Mouse (Mus musculus) liver, embryonic 12.5 days (tissue): ENCODE measurements around the gene Cpsf6. TPM values are rescaled to one million over a fixed set of nuclear protein-coding genes. Genes with fewer than 3 reads are reported as not detected.

Source experiments
- ATAC-seq: fragments of 200-750 bp; cut with Nextera tagmentation; 2 replicates; pipeline ENCODE4 v1.8.0; 2017; ENCODE audit warnings: moderate number of reproducible peaks, mild to moderate bottlenecking, moderate library complexity
- H3K27ac ChIP-seq: fragments of 300-500 bp; sonication (generic); 2 replicates; pipeline ENCODE4 v1.5.1; 2016; ENCODE audit warnings: mild to moderate bottlenecking
- H3K27me3 ChIP-seq: fragments of 300-500 bp; sonication (generic); replicated peaks from 2 replicates; pipeline ENCODE4 v1.6.1; 2016; ENCODE audit warnings: mild to moderate bottlenecking, moderate library complexity
- H3K36me3 ChIP-seq: fragments of 300-500 bp; sonication (generic); 2 replicates; pipeline ENCODE4 v1.6.1; 2016; ENCODE audit warnings: mild to moderate bottlenecking, moderate library complexity
- H3K4me1 ChIP-seq: fragments of 300-500 bp; sonication (generic); 2 replicates; pipeline ENCODE4 v1.6.1; 2016
- H3K4me2 ChIP-seq: fragments of 300-500 bp; sonication (generic); 2 replicates; pipeline ENCODE4 v1.6.1; 2016; ENCODE audit warnings: mild to moderate bottlenecking, moderate library complexity
- H3K4me3 ChIP-seq: fragments of 300-500 bp; sonication (generic); 2 replicates; pipeline ENCODE4 v1.5.1; 2016; ENCODE audit warnings: mild to moderate bottlenecking, moderate library complexity
- H3K9ac ChIP-seq: fragments of 300-500 bp; sonication (generic); 2 replicates; pipeline ENCODE4 v1.6.1; 2016; ENCODE audit warnings: mild to moderate bottlenecking, moderate library complexity
- H3K9me3 ChIP-seq: fragments of 300-500 bp; sonication (generic); replicated peaks from 2 replicates; pipeline ENCODE4 v1.6.1; 2016; ENCODE audit warnings: mild to moderate bottlenecking, moderate library complexity
- WGBS: fragments of 180-500 bp; shearing (Covaris S2); methylation state at CpG from one replicate; pipeline ENCODE4 v1.1.7; 2016; ENCODE audit not compliant: insufficient replicate concordance; 5-methylcytosine and 5-hydroxymethylcytosine counted together
- polyA plus RNA-seq: library from polyadenylated mRNA; unstranded; fragments of >200 nt; fragmentation: Nextera tagmentation; extraction: Ambion mirVana; gene quantifications from 2 replicates; pipeline ENCODE4 v1.2.1, GENCODE M21; 2016

Gene Cpsf6
- polyA plus RNA-seq, 1 experiment from 2014 or later, result 92.5 TPM

DNA sequence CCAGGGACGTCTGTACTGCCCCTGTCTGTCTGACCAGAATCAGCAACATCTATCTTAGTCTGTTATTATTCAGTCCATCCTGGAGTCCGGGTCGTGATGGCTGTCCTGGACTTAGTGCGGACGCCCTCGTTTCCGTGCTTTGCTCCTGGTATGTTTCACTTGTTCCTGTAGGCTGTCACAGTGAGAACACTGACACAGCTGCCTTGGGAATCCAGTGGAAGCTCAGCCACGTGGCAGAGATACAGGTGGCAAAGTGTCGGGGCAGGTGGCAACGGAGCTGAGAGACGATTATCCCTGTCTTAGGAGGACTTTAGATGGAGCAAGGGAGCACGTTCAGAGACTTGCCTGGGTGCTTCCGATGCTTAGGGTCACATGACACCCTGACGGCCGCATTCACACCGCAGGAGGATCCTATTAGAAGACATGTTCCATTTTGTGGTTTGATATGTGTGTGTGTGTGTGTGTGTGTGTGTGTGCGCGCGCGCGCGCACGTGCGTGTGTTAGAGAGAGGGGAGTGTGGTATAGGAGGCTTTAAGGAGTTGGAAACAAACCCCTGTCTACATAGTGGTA lies 38.9 kb upstream of the Cpsf6 start:
- H3K4me2 ChIP-seq, result peak overlapping the region; percentile 75
- peak overlapping the region; percentile 30 for H3K27ac ChIP-seq
- ATAC-seq, result peak; percentile 50
- H3K27me3 ChIP-seq, result no peaks in the 10 kb centered on the region
- H3K36me3 ChIP-seq, result no peaks in the 10 kb centered on the region
- peaks cover 30% of the 10 kb centered on the region for H3K4me1 ChIP-seq
- H3K9ac ChIP-seq, result peak overlapping the region; percentile 44
- 16% methylated on average over 24 of the region's 24 CpGs for WGBS
- no peaks in the 10 kb centered on the region for H3K9me3 ChIP-seq
- peak overlapping the region; percentile 55 for H3K4me3 ChIP-seq

GRCm38 (mm10) chr10:117417772-117418667 lies 38.2 kb upstream of the Cpsf6 start:
- H3K9me3 ChIP-seq, result no peaks in the 10 kb centered on the region
- WGBS, result 7% methylated on average over 18 of the region's 18 CpGs
- peak; percentile 83 for ATAC-seq
- H3K36me3 ChIP-seq, result no peaks in the 10 kb centered on the region
- H3K4me3 ChIP-seq, result peak overlapping the region; percentile 55
- peak overlapping the region; percentile 74 for H3K27ac ChIP-seq
- peak overlapping the region; percentile 75 for H3K4me2 ChIP-seq
- H3K9ac ChIP-seq, result peak overlapping the region; percentile 44
- no peaks in the 10 kb centered on the region for H3K27me3 ChIP-seq
- H3K4me1 ChIP-seq, result peaks cover 27% of the 10 kb centered on the region

GRCm38 (mm10) chr10:117417470-117417767 lies 37.6 kb upstream of the Cpsf6 start:
- 8% methylated on average over 9 of the region's 9 CpGs for WGBS
- Histone ChIP-seq H3K36me3 (no peaks in the 10 kb centered on the region), H3K4me2 (peak overlapping the region; percentile 75), H3K27ac (peak overlapping the region; percentile 74), H3K27me3 (no peaks in the 10 kb centered on the region), H3K9me3 (no peaks in the 10 kb centered on the region), H3K4me3 (peak overlapping the region; percentile 55), H3K9ac (peak overlapping the region; percentile 23), H3K4me1 (peaks cover 30% of the 10 kb centered on the region)
- peak; percentile 75 for ATAC-seq

DNA sequence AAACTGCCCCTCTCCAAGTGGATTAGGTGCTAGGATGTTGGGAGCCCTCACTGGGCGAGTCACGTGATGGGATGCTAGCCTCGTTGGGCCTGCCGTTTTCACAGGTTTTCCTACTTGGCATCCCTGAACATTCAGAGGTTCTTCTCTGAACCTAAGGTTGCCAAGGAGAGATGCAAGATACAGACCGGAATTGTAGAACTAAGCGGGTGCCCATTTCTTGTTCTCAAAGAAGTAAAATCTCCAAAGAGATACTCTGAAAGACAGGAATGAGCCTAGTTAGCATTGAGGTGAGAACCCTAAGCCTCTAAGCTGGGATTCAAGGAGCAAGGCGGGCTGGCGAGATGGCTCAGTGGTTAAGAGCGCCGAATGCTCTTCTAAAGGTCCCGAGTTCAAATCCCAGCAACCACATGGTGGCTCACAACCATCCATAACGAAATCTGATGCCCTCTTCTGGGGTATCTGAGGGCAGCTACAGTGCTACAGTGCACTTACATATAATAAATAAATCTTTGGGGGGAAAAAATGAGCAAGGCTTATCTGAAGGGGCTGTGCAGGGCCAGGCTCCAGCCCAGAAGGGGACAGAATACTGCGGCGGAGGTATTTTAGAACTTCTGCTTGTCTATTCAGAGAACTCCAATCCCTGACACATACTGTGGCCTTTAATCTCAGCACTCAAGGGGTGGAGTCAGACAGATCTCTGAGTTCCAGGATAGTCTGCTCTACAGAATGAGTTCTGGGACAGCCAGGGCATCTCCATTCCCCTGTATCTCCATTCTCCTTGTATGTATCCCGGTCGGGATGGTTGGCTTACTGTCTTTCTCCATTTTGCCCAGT lies 37.0 kb upstream of the Cpsf6 start:
- Histone ChIP-seq H3K36me3 (no peaks in the 10 kb centered on the region), H3K27ac (peak overlapping the region; percentile 74), H3K4me3 (peak overlapping the region; percentile 55), H3K9me3 (no peaks in the 10 kb centered on the region), H3K4me1 (peaks cover 36% of the 10 kb centered on the region), H3K27me3 (no peaks in the 10 kb centered on the region), H3K9ac (peak overlapping the region; percentile 23; the same call in 1 of the 2 replicates), H3K4me2 (peak overlapping the region; percentile 75)
- whole genome bisulfite sequencing, result 58% methylated on average over 16 of the region's 16 CpGs
- peak; percentile 9; the same call in 1 of the 2 replicates for ATAC-seq

- WGBS, result 78% methylated on average over 9 of the region's 9 CpGs
- H3K36me3 ChIP-seq, result no peaks in the 10 kb centered on the region
- no peak overlapping the region for H3K4me3 ChIP-seq
- peaks cover 44% of the 10 kb centered on the region for H3K4me1 ChIP-seq
- no peaks in the 10 kb centered on the region for H3K27me3 ChIP-seq
- ATAC-seq, result no peak
- no peak overlapping the region for H3K9ac ChIP-seq
- H3K4me2 ChIP-seq, result no peak overlapping the region
- no peak overlapping the region for H3K27ac ChIP-seq
- H3K9me3 ChIP-seq, result no peaks in the 10 kb centered on the region
Measured at GRCm38 (mm10) chr10:117416095-117416494, 36.3 kb upstream of the Cpsf6 start.

GRCm38 (mm10) chr10:117415364-117416057 lies 35.7 kb upstream of the Cpsf6 start:
- Histone ChIP-seq H3K9me3 (no peaks in the 10 kb centered on the region), H3K27ac (no peak overlapping the region), H3K9ac (no peak overlapping the region), H3K27me3 (no peaks in the 10 kb centered on the region), H3K4me2 (no peak overlapping the region), H3K36me3 (no peaks in the 10 kb centered on the region), H3K4me1 (peaks cover 44% of the 10 kb centered on the region), H3K4me3 (no peak overlapping the region)
- WGBS, result 82% methylated on average over 6 of the region's 6 CpGs
- ATAC-seq, result no peak

GRCm38 (mm10) chr10:117414726-117415125 lies 34.9 kb upstream of the Cpsf6 start:
- H3K9me3 ChIP-seq, result no peaks in the 10 kb centered on the region
- H3K27ac ChIP-seq, result no peak overlapping the region
- peaks cover 48% of the 10 kb centered on the region for H3K4me1 ChIP-seq
- ATAC-seq, result no peak
- WGBS, result 31% methylated on average over 1 of the region's 1 CpGs
- no peak overlapping the region for H3K4me3 ChIP-seq
- no peaks in the 10 kb centered on the region for H3K27me3 ChIP-seq
- no peaks in the 10 kb centered on the region for H3K36me3 ChIP-seq
- no peak overlapping the region for H3K4me2 ChIP-seq
- H3K9ac ChIP-seq, result no peak overlapping the region

DNA sequence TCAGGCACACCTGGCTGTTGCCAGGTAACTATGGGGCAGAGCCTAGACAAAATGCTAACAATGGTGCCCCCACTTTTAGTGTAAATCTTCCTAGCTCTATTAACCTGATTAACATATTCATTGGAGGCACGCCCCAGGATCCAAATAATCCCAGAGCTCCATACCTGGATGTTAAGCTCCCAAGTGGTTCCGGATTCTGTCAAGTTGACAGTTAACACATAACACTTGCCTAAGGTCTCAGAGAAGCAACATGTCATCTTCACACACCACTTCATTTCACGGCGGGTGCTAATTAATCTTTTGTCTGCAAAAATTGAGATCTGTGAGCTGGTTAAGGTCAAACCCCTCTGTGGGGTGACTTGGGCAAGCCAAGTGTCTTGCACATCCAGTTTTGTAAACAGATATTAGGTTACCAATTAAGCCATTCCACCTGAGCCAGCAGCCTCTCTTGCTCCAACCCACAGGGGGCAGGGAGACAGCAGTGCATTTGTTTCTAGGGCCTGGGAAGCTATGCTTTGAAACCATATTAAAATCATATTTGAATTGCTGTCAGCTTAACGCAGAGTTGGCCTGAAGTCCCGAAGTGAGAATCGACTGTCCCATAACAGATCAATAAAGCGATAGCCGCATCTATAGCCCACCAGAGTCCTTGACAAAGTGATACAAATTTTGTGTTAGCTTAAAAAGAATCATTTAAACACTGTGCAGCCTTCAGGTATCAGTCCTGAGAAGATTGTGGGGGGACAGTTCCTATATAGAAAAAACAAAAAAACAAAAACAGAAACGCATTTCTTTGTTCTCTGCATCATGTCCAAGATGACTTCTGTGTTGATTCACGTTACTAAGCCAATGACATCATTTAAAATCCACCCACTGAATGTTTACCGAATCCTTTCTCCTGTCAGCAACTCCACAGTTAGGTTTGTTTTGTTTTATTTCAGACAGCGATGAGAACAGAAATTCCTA lies 34.0 kb upstream of the Cpsf6 start:
- no peaks in the 10 kb centered on the region for H3K27me3 ChIP-seq
- H3K27ac ChIP-seq, result no peak overlapping the region
- H3K36me3 ChIP-seq, result no peaks in the 10 kb centered on the region
- H3K4me3 ChIP-seq, result no peak overlapping the region
- H3K4me2 ChIP-seq, result no peak overlapping the region
- H3K9ac ChIP-seq, result no peak overlapping the region
- WGBS, result 70% methylated on average over 13 of the region's 13 CpGs
- no peaks in the 10 kb centered on the region for H3K9me3 ChIP-seq
- peaks cover 55% of the 10 kb centered on the region for H3K4me1 ChIP-seq
- ATAC-seq, result no peak

DNA sequence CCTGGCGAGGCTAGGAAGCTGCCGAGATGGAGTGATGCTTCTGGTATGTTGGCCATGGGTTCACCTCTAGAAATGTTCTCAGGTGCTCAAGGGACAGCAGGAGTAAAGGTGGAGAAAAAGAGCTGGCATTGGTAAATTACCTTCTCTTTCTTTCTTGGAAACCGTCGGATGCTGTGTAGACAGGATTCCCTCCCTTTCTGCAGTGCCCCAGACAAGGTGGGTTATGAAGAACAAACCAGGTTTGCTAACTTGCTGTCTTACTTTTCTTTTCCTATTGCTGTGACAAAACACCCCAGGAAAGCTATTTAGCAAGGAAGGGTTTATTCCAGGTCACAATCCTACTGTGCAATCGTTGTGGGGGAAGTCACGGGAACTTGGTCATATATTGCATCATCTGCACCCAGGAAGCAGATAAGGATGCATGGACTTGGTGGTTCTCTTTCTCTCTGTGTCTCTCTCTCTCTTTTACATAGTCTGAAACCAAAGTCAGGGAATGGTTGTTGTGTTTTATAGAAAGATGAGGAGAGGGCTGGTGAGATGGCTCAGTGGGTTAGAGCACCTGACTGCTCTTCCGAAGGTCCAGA lies 32.8 kb upstream of the Cpsf6 start:
- Histone ChIP-seq H3K27ac (no peak overlapping the region), H3K4me1 (peaks cover 43% of the 10 kb centered on the region), H3K9me3 (no peaks in the 10 kb centered on the region), H3K9ac (no peak overlapping the region), H3K4me2 (no peak overlapping the region), H3K36me3 (no peaks in the 10 kb centered on the region), H3K4me3 (no peak overlapping the region), H3K27me3 (no peaks in the 10 kb centered on the region)
- 42% methylated on average over 7 of the region's 7 CpGs for WGBS
- no peak for ATAC-seq

- ATAC-seq, result peak; percentile 21; the same call in 1 of the 2 replicates
- Histone ChIP-seq H3K36me3 (no peaks in the 10 kb centered on the region), H3K4me3 (no peak overlapping the region), H3K9me3 (no peaks in the 10 kb centered on the region), H3K9ac (no peak overlapping the region), H3K27me3 (no peaks in the 10 kb centered on the region), H3K4me1 (peaks cover 37% of the 10 kb centered on the region), H3K27ac (no peak overlapping the region), H3K4me2 (peak overlapping the region; percentile 38)
- WGBS, result 20% methylated on average over 16 of the region's 16 CpGs
Measured at GRCm38 (mm10) chr10:117411716-117412473, 32.1 kb upstream of the Cpsf6 start.
